Mouse (Mus musculus) stomach, embryonic 16.5 days (tissue): ENCODE data around the gene Ssc4d. TPM values are rescaled to one million over a fixed set of nuclear protein-coding genes. Genes with fewer than 3 reads are reported as not detected.

Experiments
- ATAC-seq: fragments of 200-750 bp; cut with Nextera tagmentation; 2 replicates; pipeline ENCODE4 v1.8.0; 2017; ENCODE audit warnings: moderate number of reproducible peaks, moderate TSS enrichment; ENCODE audit not compliant: insufficient read depth, low FRiP score
- H3K27ac ChIP-seq: fragments of 300-500 bp; sonication (generic); 2 replicates; pipeline ENCODE4 v1.5.1; 2014; ENCODE audit warnings: low read length
- H3K27me3 ChIP-seq: fragments of 300-500 bp; sonication (generic); 2 replicates; pipeline ENCODE4 v1.6.1; 2014; ENCODE audit warnings: low read length, control low read depth, mixed read lengths; ENCODE audit not compliant: control insufficient read depth, insufficient read depth
- H3K36me3 ChIP-seq: fragments of 300-500 bp; sonication (generic); 2 replicates; pipeline ENCODE4 v1.6.1; 2014; ENCODE audit warnings: low read length; ENCODE audit not compliant: control insufficient read depth, insufficient read depth
- H3K4me1 ChIP-seq: fragments of 300-500 bp; sonication (generic); 2 replicates; pipeline ENCODE4 v1.6.1; 2014; ENCODE audit warnings: low read length, control low read depth, mixed read lengths; ENCODE audit not compliant: control insufficient read depth, insufficient read depth
- H3K4me2 ChIP-seq: fragments of 300-500 bp; sonication (generic); 2 replicates; pipeline ENCODE4 v1.6.1; 2014; ENCODE audit warnings: low read depth, low read length, mixed read lengths
- H3K4me3 ChIP-seq: fragments of 300-500 bp; sonication (generic); replicated peaks from 2 replicates; pipeline ENCODE4 v1.5.1; 2014; ENCODE audit warnings: mild to moderate bottlenecking, low read length
- H3K9ac ChIP-seq: fragments of 300-500 bp; sonication (generic); 2 replicates; pipeline ENCODE4 v1.6.1; 2014; ENCODE audit warnings: low read length
- H3K9me3 ChIP-seq: fragments of 300-500 bp; sonication (generic); replicated peaks from 2 replicates; pipeline ENCODE4 v1.6.1; 2016; ENCODE audit warnings: low read length, control low read depth; ENCODE audit not compliant: control insufficient read depth
- WGBS: fragments of 180-500 bp; shearing (Covaris S2); extraction: QIAGEN DNeasy Blood & Tissue Kit; methylation state at CpG from one replicate; pipeline ENCODE4 v1.1.7; 2014; 5-methylcytosine and 5-hydroxymethylcytosine counted together
- polyA plus RNA-seq: library from polyadenylated mRNA; unstranded; fragments of >200 nt; fragmentation: Nextera tagmentation; extraction: Ambion mirVana; gene quantifications from 2 replicates; pipeline ENCODE4 v1.2.1, GENCODE M21; 2015

The Ssc4d gene
- polyA plus RNA-seq, 1 experiment from 2014 or later = 2.9 TPM

GRCm38 (mm10) chr5:135965501-135965930 lies 8.8 kb downstream of the Ssc4d start:
- no peak for ATAC-seq
- H3K27ac ChIP-seq = peak overlapping the region; percentile 56; the same call in 1 of the 2 replicates
- H3K4me1 ChIP-seq = peaks cover 18% of the 10 kb centered on the region
- WGBS = 9% methylated on average over 24 of the region's 24 CpGs
- H3K4me2 ChIP-seq = peak overlapping the region; percentile 52
- peak overlapping the region; percentile 35 for H3K4me3 ChIP-seq
- no peaks in the 10 kb centered on the region for H3K9me3 ChIP-seq
- no peaks in the 10 kb centered on the region for H3K27me3 ChIP-seq
- peaks cover 3% of the 10 kb centered on the region; the same call in 1 of the 2 replicates for H3K36me3 ChIP-seq
- H3K9ac ChIP-seq = peak overlapping the region; percentile 48

- 5% methylated on average over 6 of the region's 6 CpGs for WGBS
- Histone ChIP-seq H3K4me2 (peak overlapping the region; percentile 95), H3K27me3 (no peaks in the 10 kb centered on the region), H3K9ac (peak overlapping the region; percentile 95), H3K9me3 (no peaks in the 10 kb centered on the region), H3K4me1 (peaks cover 18% of the 10 kb centered on the region), H3K4me3 (peak overlapping the region; percentile 75), H3K36me3 (peaks cover 3% of the 10 kb centered on the region; the same call in 1 of the 2 replicates), H3K27ac (peak overlapping the region; percentile 95)
- ATAC-seq = no peak
These were observed 11.1 kb downstream of the Ssc4d start for GRCm38 (mm10) chr5:135963280-135963627.

- peak overlapping the region; percentile 95 for H3K9ac ChIP-seq
- H3K4me3 ChIP-seq = peak overlapping the region; percentile 75
- WGBS = under 1% methylated on average over 64 of the region's 64 CpGs
- peak overlapping the region; percentile 95 for H3K4me2 ChIP-seq
- H3K4me1 ChIP-seq = peaks cover 24% of the 10 kb centered on the region
- peak; percentile 93 for ATAC-seq
- peak overlapping the region; percentile 99 for H3K27ac ChIP-seq
- H3K9me3 ChIP-seq = no peaks in the 10 kb centered on the region
- peaks cover 3% of the 10 kb centered on the region; the same call in 1 of the 2 replicates for H3K36me3 ChIP-seq
- no peaks in the 10 kb centered on the region for H3K27me3 ChIP-seq
These were observed 11.6 kb downstream of the Ssc4d start for GRCm38 (mm10) chr5:135962492-135963279.

GRCm38 (mm10) chr5:135962125-135962491 lies 12.2 kb downstream of the Ssc4d start:
- H3K4me3 ChIP-seq = peak overlapping the region; percentile 75
- peak overlapping the region; percentile 73 for H3K9ac ChIP-seq
- H3K27ac ChIP-seq = peak overlapping the region; percentile 99
- peak overlapping the region; percentile 95 for H3K4me2 ChIP-seq
- H3K9me3 ChIP-seq = no peaks in the 10 kb centered on the region
- ATAC-seq = no peak
- WGBS = under 1% methylated on average over 11 of the region's 11 CpGs
- peaks cover 3% of the 10 kb centered on the region; the same call in 1 of the 2 replicates for H3K36me3 ChIP-seq
- no peaks in the 10 kb centered on the region for H3K27me3 ChIP-seq
- peaks cover 26% of the 10 kb centered on the region for H3K4me1 ChIP-seq

GRCm38 (mm10) chr5:135960909-135961635 lies 13.3 kb downstream of the Ssc4d start:
- no peak overlapping the region for H3K4me3 ChIP-seq
- H3K27me3 ChIP-seq = no peaks in the 10 kb centered on the region
- peak overlapping the region; percentile 99; the same call in 1 of the 2 replicates for H3K27ac ChIP-seq
- ATAC-seq = no peak
- no peaks in the 10 kb centered on the region for H3K9me3 ChIP-seq
- H3K9ac ChIP-seq = no peak overlapping the region; the same call in 1 of the 2 replicates
- 96% methylated on average over 15 of the region's 15 CpGs for WGBS
- H3K4me2 ChIP-seq = peak overlapping the region; percentile 95; the same call in 1 of the 2 replicates
- peaks cover 3% of the 10 kb centered on the region; the same call in 1 of the 2 replicates for H3K36me3 ChIP-seq
- H3K4me1 ChIP-seq = peaks cover 32% of the 10 kb centered on the region

- H3K9me3 ChIP-seq = no peaks in the 10 kb centered on the region
- no peak for ATAC-seq
- H3K27me3 ChIP-seq = no peaks in the 10 kb centered on the region
- no peak overlapping the region for H3K9ac ChIP-seq
- H3K27ac ChIP-seq = no peak overlapping the region
- H3K4me2 ChIP-seq = no peak overlapping the region
- 93% methylated on average over 7 of the region's 7 CpGs for WGBS
- peaks cover 3% of the 10 kb centered on the region; the same call in 1 of the 2 replicates for H3K36me3 ChIP-seq
- no peak overlapping the region for H3K4me3 ChIP-seq
- peaks cover 27% of the 10 kb centered on the region for H3K4me1 ChIP-seq
These were observed 14.4 kb downstream of the Ssc4d start for GRCm38 (mm10) chr5:135959911-135960310.

- Histone ChIP-seq H3K4me2 (peak overlapping the region; percentile 61), H3K27ac (peak overlapping the region; percentile 95), H3K27me3 (no peaks in the 10 kb centered on the region), H3K4me3 (no peak overlapping the region), H3K36me3 (peaks cover 3% of the 10 kb centered on the region; the same call in 1 of the 2 replicates), H3K9me3 (no peaks in the 10 kb centered on the region), H3K9ac (no peak overlapping the region), H3K4me1 (peaks cover 26% of the 10 kb centered on the region)
- 89% methylated on average over 4 of the region's 4 CpGs for whole genome bisulfite sequencing
- ATAC-seq = no peak
These were observed 16.0 kb downstream of the Ssc4d start for GRCm38 (mm10) chr5:135958367-135958766.

- Histone ChIP-seq H3K4me3 (peak overlapping the region; percentile 42), H3K9me3 (no peaks in the 10 kb centered on the region), H3K27me3 (no peaks in the 10 kb centered on the region), H3K36me3 (peaks cover 3% of the 10 kb centered on the region; the same call in 1 of the 2 replicates), H3K27ac (peak overlapping the region; percentile 97), H3K4me2 (peak overlapping the region; percentile 61), H3K9ac (peak overlapping the region; percentile 72), H3K4me1 (peaks cover 26% of the 10 kb centered on the region)
- ATAC-seq = peak; percentile 90
- 7% methylated on average over 28 of the region's 28 CpGs for WGBS
These were observed 16.9 kb downstream of the Ssc4d start for GRCm38 (mm10) chr5:135957207-135957974.
